Mouse (Mus musculus): ENCODE results near the gene Scgb1b15. TPM values are rescaled to one million over a fixed set of nuclear protein-coding genes. Genes with fewer than 3 reads are reported as not detected.
"Not testable (repeated sequence)": the region's sequence is repeated elsewhere in the genome, so short reads cannot be mapped to it uniquely, and the experiment has no call there.

Gene Scgb1b15
- polyA plus RNA-seq (2015; fragmentation: Nextera tagmentation; extraction: Ambion mirVana), result not detected in 2 replicates

GRCm38 (mm10) chr7:32836254-32836653, at the start of gene Scgb1b15:
Scgb1b15 (plus strand) TSS chr7:32836554.
- H3K4me1 ChIP-seq (ENCODE audit: control insufficient read depth, insufficient read depth, low read length); H3K9me3 ChIP-seq (replicated peaks; ENCODE audit: control insufficient read depth, low read length, poor library complexity, severe bottlenecking); H3K4me2 ChIP-seq (ENCODE audit: low read length); H3K36me3 ChIP-seq (ENCODE audit: control insufficient read depth, insufficient read depth, low read length); H3K27me3 ChIP-seq (ENCODE audit: control insufficient read depth, insufficient read depth, low read depth, low read length); H3K4me3 ChIP-seq (ENCODE audit: low read depth, low read length); H3K9ac ChIP-seq (ENCODE audit: low read depth, low read length); ATAC-seq; H3K27ac ChIP-seq (ENCODE audit: low read length): not testable (repeated sequence)

- H3K9me3 ChIP-seq (replicated peaks; ENCODE audit: control insufficient read depth, low read length, poor library complexity, severe bottlenecking); H3K27me3 ChIP-seq (ENCODE audit: control insufficient read depth, insufficient read depth, low read depth, low read length); H3K9ac ChIP-seq (ENCODE audit: low read depth, low read length); H3K36me3 ChIP-seq (ENCODE audit: control insufficient read depth, insufficient read depth, low read length); ATAC-seq; H3K4me3 ChIP-seq (ENCODE audit: low read depth, low read length); H3K27ac ChIP-seq (ENCODE audit: low read length); H3K4me2 ChIP-seq (ENCODE audit: low read length); H3K4me1 ChIP-seq (ENCODE audit: control insufficient read depth, insufficient read depth, low read length): not testable (repeated sequence)
These were observed 6.8 kb upstream of the Scgb1b15 start, which contains the start of gene Scgb2b15 for GRCm38 (mm10) chr7:32829562-32829961. Scgb2b15 (minus strand) TSS chr7:32829662.

Other genes starting within 250 kb of the Scgb1b15 start
- not detected in 2 replicates for gene Scgb2b15, start 6.9 kb upstream of the Scgb1b15 start, polyA plus RNA-seq (2015; fragmentation: Nextera tagmentation; extraction: Ambion mirVana)
- not detected in 2 replicates for gene Scgb2b17, start 220.0 kb downstream of the Scgb1b15 start, polyA plus RNA-seq (2015; fragmentation: Nextera tagmentation; extraction: Ambion mirVana)
- not detected in 2 replicates for gene Scgb1b17, start 226.9 kb downstream of the Scgb1b15 start, polyA plus RNA-seq (2015; fragmentation: Nextera tagmentation; extraction: Ambion mirVana)

Measured in midbrain, embryonic 16.5 days (tissue).